8 mouse cellular contexts compared by ENCODE assay signal in genomic region chr17:73258620-73259019, GRCm38 (mm10).
A peak's percentile ranks its signal among the peaks of the same experiment; 100 is the strongest.
DNase-seq lines count a peak whose midpoint lies in the region; ATAC-seq and TF ChIP-seq lines count a peak whose summit lies in the region.
"Had no signal": no experiment of that assay in that cellular context is flagged by ENCODE, and none has a peak within 500 bp of the region (broad histone marks: within the 10 kb centered on the region; RNA-seq: fewer than 3 reads in every experiment).

No protein-coding gene starts in this region.

- H3K27ac ChIP-seq in lung, postnatal 0 days (ENCODE audit: low read length), result no peak overlapping the region
- no peak overlapping the region for H3K27ac ChIP-seq in kidney, postnatal 0 days

- no peak for TF ChIP-seq EP300 in lung, postnatal 0 days (IDR thresholded peaks at IDR 0.05)

- 28% methylated on average over 12 of the region's 12 CpGs for WGBS in lung, postnatal 0 days
- WGBS in lung, adult 2 months, result 30% methylated on average over 12 of the region's 12 CpGs
- WGBS in kidney, postnatal 0 days, result 8% methylated on average over 12 of the region's 12 CpGs

- TF ChIP-seq POLR2A in lung, adult 2 months (IDR thresholded peaks at IDR 0.05; ENCODE audit: borderline replicate concordance, extremely low read depth, low read depth, low read length), result no peak

- ATAC-seq in lung, postnatal 0 days, result no peak
- peak; percentile 30 for ATAC-seq in common myeloid progenitor, adult 5-6 weeks (replicated peaks; ENCODE audit: low read depth, poor library complexity, severe bottlenecking)
- ATAC-seq in kidney, postnatal 0 days (replicated peaks; ENCODE audit: low FRiP score, low read depth), result 0 out of 2 replicates have a peak, but pooled peaks have one; percentile 59

- no peak overlapping the region for H3K4me2 ChIP-seq in lung, postnatal 0 days (replicated peaks; ENCODE audit: low read depth, low read length)
- peak overlapping the region; percentile 30; the same call in 1 of the 2 replicates for H3K4me2 ChIP-seq in kidney, postnatal 0 days (ENCODE audit: low read length)

- H3K9ac ChIP-seq in lung, postnatal 0 days (replicated peaks; ENCODE audit: low read depth), result no peak overlapping the region
- no peak overlapping the region for H3K9ac ChIP-seq in kidney, postnatal 0 days (ENCODE audit: low read depth, low read length)

- H3K4me1 ChIP-seq in lung, postnatal 0 days (ENCODE audit: insufficient read depth, low read depth, low read length), result no peaks in the 10 kb centered on the region
- no peaks in the 10 kb centered on the region for H3K4me1 ChIP-seq in lung, adult 2 months (ENCODE audit: control insufficient read depth, insufficient read depth, low read length)
- H3K4me1 ChIP-seq in kidney, postnatal 0 days (replicated peaks; ENCODE audit: insufficient read depth, low read length), result 0 out of 2 replicates have a peak, but pooled peaks cover 4% of the 10 kb centered on the region

- H3K27me3 ChIP-seq in lung, postnatal 0 days (replicated peaks; ENCODE audit: insufficient read depth, low read length), result no peaks in the 10 kb centered on the region
- no peaks in the 10 kb centered on the region for H3K27me3 ChIP-seq in kidney, postnatal 0 days (ENCODE audit: insufficient read depth, low read length)

- H3K9me3 ChIP-seq in lung, postnatal 0 days (ENCODE audit: low read length), result no peaks in the 10 kb centered on the region
- H3K9me3 ChIP-seq in kidney, postnatal 0 days (replicated peaks; ENCODE audit: low read length), result no peaks in the 10 kb centered on the region

- H3K36me3 ChIP-seq in lung, postnatal 0 days (ENCODE audit: insufficient read depth, low read length), result no peaks in the 10 kb centered on the region
- no peaks in the 10 kb centered on the region for H3K36me3 ChIP-seq in kidney, postnatal 0 days (ENCODE audit: insufficient read depth, low read length)

- peak; percentile 16 for DNase-seq in lung, postnatal 0 days (ENCODE audit: low spot score)
- DNase-seq in lung, adult 2 months, result no peak
- DNase-seq in kidney, postnatal 0 days (ENCODE audit: low spot score), result peak; percentile 64
- DNase-seq in thymus, adult 18-20 months, result peak; percentile 54 to 57
- no peak for DNase-seq in adrenal gland, postnatal 4 days (ENCODE audit: low spot score in 2 of 2)
- no peak for DNase-seq in urinary bladder, postnatal 10 days (ENCODE audit: low spot score)
- DNase-seq: heart, postnatal 10 days had no signal

- H3K4me3 ChIP-seq in lung, postnatal 0 days (ENCODE audit: low read depth, low read length), result no peak overlapping the region
- H3K4me3 ChIP-seq in lung, adult 2 months (replicated peaks; ENCODE audit: extremely low read depth, low read depth, low read length), result no peak overlapping the region
- no peak overlapping the region for H3K4me3 ChIP-seq in kidney, postnatal 0 days (replicated peaks; ENCODE audit: low read depth, low read length)

- no peak for TF ChIP-seq CTCF in lung, postnatal 0 days (IDR thresholded peaks at IDR 0.05)
- no peak for TF ChIP-seq CTCF in lung, adult 2 months (IDR thresholded peaks at IDR 0.05; ENCODE audit: insufficient read depth, low read length)
- no peak for TF ChIP-seq CTCF in kidney, postnatal 0 days (IDR thresholded peaks at IDR 0.05; ENCODE audit: low read depth)

Comparison
In these comparisons a context has a peak if more than half of its experiments do, and no peak if none do; other contexts are left out.
1. DNase-seq: peak in lung, postnatal 0 days (single experiment), kidney, postnatal 0 days (single experiment) and thymus, adult 18-20 months (2 of 2); none in lung, adult 2 months (single experiment), adrenal gland, postnatal 4 days (0 of 2) and urinary bladder, postnatal 10 days (single experiment).